Comparison of ENCODE assay signal across 8 mouse cellular contexts in the genomic region with DNA sequence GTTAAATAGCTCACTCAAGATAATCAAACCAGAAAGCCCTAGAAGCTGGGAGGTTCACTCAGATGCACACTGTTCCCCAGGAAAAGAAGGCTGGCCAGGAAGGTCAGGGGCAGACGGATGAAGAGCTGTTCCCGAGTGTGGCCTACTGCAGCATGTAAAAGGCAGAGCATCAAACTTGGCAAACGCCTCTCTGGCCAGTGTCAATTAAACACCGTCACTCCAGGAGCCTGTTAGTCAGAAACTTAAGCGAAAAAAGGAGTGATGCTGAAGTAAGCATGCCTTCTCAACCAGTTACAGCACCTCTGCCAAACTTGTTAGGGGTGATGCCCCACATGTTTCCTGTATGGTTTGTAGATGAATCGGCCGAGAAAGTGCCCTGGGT.
DNase-seq lines count a peak whose midpoint lies in the region; ATAC-seq lines count a peak whose summit lies in the region.

No protein-coding gene starts in this region.

- H3K27me3 ChIP-seq in lung, embryonic 16.5 days (ENCODE audit: control insufficient read depth, insufficient read depth, low read depth, low read length): no peaks in the 10 kb centered on the region
- H3K27me3 ChIP-seq in forebrain, embryonic 15.5 days: no peaks in the 10 kb centered on the region
- no peaks in the 10 kb centered on the region for H3K27me3 ChIP-seq in hindbrain, embryonic 15.5 days
- H3K27me3 ChIP-seq in neural tube, embryonic 15.5 days (replicated peaks): no peaks in the 10 kb centered on the region

- H3K9me3 ChIP-seq in lung, embryonic 16.5 days (ENCODE audit: control insufficient read depth, low read length): no peaks in the 10 kb centered on the region
- no peaks in the 10 kb centered on the region for H3K9me3 ChIP-seq in forebrain, embryonic 15.5 days
- H3K9me3 ChIP-seq in hindbrain, embryonic 15.5 days: no peaks in the 10 kb centered on the region
- H3K9me3 ChIP-seq in neural tube, embryonic 15.5 days (replicated peaks): no peaks in the 10 kb centered on the region

- 24% methylated on average over 7 of the region's 7 CpGs for WGBS in lung, embryonic 16.5 days
- WGBS in forebrain, embryonic 15.5 days: 43% methylated on average over 7 of the region's 7 CpGs
- WGBS in hindbrain, embryonic 15.5 days: 54% methylated on average over 7 of the region's 7 CpGs
- 67% methylated on average over 7 of the region's 7 CpGs for WGBS in neural tube, embryonic 15.5 days

- H3K4me3 ChIP-seq in lung, embryonic 16.5 days (ENCODE audit: low read length): no peak overlapping the region
- H3K4me3 ChIP-seq in forebrain, embryonic 15.5 days: no peak overlapping the region
- H3K4me3 ChIP-seq in hindbrain, embryonic 15.5 days: no peak overlapping the region
- H3K4me3 ChIP-seq in neural tube, embryonic 15.5 days (replicated peaks): no peak overlapping the region

- H3K27ac ChIP-seq in lung, embryonic 16.5 days (ENCODE audit: low read length): no peak overlapping the region
- H3K27ac ChIP-seq in forebrain, embryonic 15.5 days (replicated peaks): peak overlapping the region; percentile 41
- 0 out of 2 replicates have a peak overlapping the region, but pooled peaks have one; percentile 10 for H3K27ac ChIP-seq in hindbrain, embryonic 15.5 days (replicated peaks)
- H3K27ac ChIP-seq in neural tube, embryonic 15.5 days (replicated peaks): no peak overlapping the region

- H3K4me1 ChIP-seq in lung, embryonic 16.5 days (replicated peaks; ENCODE audit: control insufficient read depth, insufficient read depth, low read length): no peaks in the 10 kb centered on the region; the same call in 1 of the 2 replicates
- H3K4me1 ChIP-seq in forebrain, embryonic 15.5 days: peaks cover 14% of the 10 kb centered on the region
- peaks cover 22% of the 10 kb centered on the region for H3K4me1 ChIP-seq in hindbrain, embryonic 15.5 days (replicated peaks)
- peaks cover 13% of the 10 kb centered on the region; the same call in 1 of the 2 replicates for H3K4me1 ChIP-seq in neural tube, embryonic 15.5 days

- H3K36me3 ChIP-seq in lung, embryonic 16.5 days (ENCODE audit: control insufficient read depth, insufficient read depth, low read length): no peaks in the 10 kb centered on the region
- H3K36me3 ChIP-seq in forebrain, embryonic 15.5 days: no peaks in the 10 kb centered on the region
- H3K36me3 ChIP-seq in hindbrain, embryonic 15.5 days: no peaks in the 10 kb centered on the region
- no peaks in the 10 kb centered on the region for H3K36me3 ChIP-seq in neural tube, embryonic 15.5 days

- H3K9ac ChIP-seq in lung, embryonic 16.5 days (ENCODE audit: low read length): no peak overlapping the region
- no peak overlapping the region for H3K9ac ChIP-seq in forebrain, embryonic 15.5 days (replicated peaks)
- no peak overlapping the region for H3K9ac ChIP-seq in hindbrain, embryonic 15.5 days
- no peak overlapping the region for H3K9ac ChIP-seq in neural tube, embryonic 15.5 days (replicated peaks)

- DNase-seq in lung, postnatal 36 days: no peak
- DNase-seq in lung, postnatal 4 days: peak; percentile 10 to 37
- no peak for DNase-seq in right cerebral cortex, adult 2 months (ENCODE audit: low spot score in 2 of 2)
- no peak for DNase-seq in gastrocnemius, postnatal 10 days

- H3K4me2 ChIP-seq in lung, embryonic 16.5 days (ENCODE audit: low read depth, low read length): no peak overlapping the region
- H3K4me2 ChIP-seq in forebrain, embryonic 15.5 days (replicated peaks): no peak overlapping the region
- H3K4me2 ChIP-seq in hindbrain, embryonic 15.5 days: no peak overlapping the region
- H3K4me2 ChIP-seq in neural tube, embryonic 15.5 days: no peak overlapping the region

- peak; percentile 54 for ATAC-seq in lung, embryonic 16.5 days (ENCODE audit: low read depth)
- peak; percentile 39 for ATAC-seq in forebrain, embryonic 15.5 days (replicated peaks)
- ATAC-seq in hindbrain, embryonic 15.5 days (ENCODE audit: low FRiP score, low read depth): no peak
- ATAC-seq in neural tube, embryonic 15.5 days (ENCODE audit: low FRiP score): no peak

Comparison
In these comparisons a context has a peak if more than half of its experiments do, and no peak if none do; other contexts are left out.
1. DNase-seq: peak in lung, postnatal 4 days (2 of 2); none in lung, postnatal 36 days (single experiment), right cerebral cortex, adult 2 months (0 of 2) and gastrocnemius, postnatal 10 days (single experiment).
2. ATAC-seq: peak in lung, embryonic 16.5 days (single experiment) and forebrain, embryonic 15.5 days (single experiment); none in hindbrain, embryonic 15.5 days (single experiment) and neural tube, embryonic 15.5 days (single experiment).
3. H3K27ac ChIP-seq: peak in forebrain, embryonic 15.5 days (single experiment) and hindbrain, embryonic 15.5 days (single experiment); none in lung, embryonic 16.5 days (single experiment) and neural tube, embryonic 15.5 days (single experiment).